Mouse (Mus musculus) retina, postnatal 1 day (tissue): Measurements from ENCODE around the gene Rai1.

ENCODE experiments used
- DNase-seq: peaks from one replicate; pipeline ENCODE4 v3.0.0-alpha.2; 2012

The Rai1 gene

DNA sequence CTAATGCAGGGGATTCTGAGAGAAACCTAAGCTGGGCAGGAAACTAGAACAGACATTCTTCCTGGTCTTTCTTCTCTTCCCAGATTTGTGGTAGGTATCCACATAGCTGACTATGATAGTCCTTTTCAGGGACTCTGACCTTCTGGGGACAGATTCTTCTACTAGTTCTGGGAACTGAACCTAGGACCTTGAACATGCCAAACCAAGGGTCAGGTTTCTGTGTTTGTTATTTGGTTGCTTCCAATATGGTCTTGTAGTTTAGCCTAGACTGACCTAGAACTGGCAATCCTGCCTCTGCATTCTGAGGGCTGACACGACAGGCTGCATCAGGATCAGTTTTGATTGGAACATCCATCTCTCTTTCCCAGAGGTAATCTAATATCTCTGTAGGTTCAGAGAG is 27.2 kb downstream of the Rai1 start:
- DNase-seq, result no peak

DNA sequence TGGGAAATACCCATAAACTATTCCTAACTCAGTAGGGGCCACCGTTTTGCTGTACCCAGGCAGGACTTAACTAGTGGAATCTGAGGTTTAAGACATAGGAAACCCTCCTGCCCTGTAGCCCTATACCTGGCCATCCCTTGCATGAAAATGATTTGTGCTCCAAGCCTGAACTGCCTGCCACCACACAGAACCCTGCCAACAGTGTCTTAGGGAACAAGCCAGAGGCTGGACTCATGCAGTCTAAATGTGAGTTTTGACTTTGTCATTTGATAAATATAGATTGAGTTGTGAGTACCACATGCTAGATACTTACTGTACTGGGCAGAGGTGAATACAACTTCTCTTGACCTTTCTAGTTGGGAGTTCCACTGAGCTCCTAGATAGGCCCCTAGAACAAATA is 31.7 kb downstream of the Rai1 start:
- no peak for DNase-seq

DNA sequence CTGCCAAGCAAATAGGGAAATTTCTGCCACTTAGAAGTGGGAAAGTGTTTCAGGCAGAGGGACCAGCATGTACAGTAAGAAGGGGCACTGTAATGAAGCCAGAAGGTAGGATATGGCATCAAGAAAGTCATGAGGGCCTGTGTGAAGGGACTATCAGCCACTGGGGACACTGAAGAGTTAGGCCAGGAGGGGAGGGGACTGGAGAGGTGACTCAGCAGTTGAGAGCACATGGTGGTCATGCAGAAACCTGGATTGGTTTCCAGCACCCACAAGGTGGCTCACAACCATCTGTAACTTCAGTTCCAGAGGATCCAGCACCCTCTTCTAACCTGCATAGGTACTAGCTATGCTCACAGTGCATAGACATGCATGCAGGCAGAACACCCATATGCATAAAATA is 32.4 kb downstream of the Rai1 start:
- DNase-seq, result no peak

DNA sequence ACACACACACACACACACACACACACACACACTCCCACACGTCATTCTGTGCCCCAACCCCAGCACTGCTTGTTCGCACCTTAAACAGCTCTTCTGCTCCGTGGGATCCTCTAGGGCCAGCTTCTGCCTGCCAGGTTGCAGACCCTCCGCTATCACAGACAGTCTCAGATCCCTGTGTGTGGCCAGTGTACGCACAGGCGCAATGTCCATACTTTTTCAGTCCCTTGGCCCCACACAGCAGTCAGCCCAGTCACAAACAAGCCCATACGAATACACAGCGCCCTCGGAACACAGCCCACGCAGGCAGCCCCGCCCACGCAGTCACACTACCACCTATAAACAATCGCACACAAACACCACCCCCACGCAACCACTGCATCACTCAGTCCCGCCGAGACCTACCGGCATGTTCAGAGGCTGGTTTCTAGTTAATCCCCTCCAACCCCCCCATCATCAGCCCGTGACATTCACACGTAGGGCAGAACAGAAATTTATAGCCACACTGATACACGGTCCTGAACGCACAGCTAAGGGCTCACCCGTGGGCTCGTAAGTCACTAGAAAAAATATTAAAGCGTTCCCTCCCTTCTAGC is 34.4 kb downstream of the Rai1 start:
- DNase-seq, result no peak

DNA sequence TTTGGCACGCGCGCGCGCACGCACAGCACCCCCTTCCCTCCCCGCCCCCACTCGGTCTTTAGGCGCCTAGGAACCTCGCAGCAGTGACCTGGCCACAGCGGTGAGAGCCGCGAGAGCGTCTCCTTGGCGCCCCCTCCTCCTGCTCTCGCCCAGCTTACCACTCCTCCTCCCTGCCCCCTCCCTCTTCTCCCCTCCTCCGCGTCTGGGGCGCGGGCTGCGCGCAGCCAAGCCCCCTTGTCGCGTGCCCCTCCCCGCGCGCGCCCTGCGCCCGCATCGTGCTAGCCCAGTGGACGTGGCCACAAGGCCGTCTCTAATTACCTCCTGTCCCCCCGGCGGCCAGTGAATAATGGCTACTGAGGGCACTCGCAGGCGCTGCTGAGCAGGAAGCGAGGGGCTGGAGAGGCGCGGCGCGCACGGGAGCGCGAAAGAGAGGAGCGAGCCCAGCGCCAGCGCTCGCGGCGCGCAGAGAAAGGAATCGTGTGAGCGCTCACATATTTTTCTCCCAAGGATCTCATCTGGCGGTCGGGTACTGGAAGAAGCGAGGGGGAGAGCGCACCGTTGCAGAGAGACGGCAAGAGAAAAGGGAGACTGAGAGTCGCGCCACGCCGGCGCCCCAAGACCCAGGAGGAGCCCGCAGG is 35.0 kb downstream of the Rai1 start:
- DNase-seq, result peak; percentile 94

DNA sequence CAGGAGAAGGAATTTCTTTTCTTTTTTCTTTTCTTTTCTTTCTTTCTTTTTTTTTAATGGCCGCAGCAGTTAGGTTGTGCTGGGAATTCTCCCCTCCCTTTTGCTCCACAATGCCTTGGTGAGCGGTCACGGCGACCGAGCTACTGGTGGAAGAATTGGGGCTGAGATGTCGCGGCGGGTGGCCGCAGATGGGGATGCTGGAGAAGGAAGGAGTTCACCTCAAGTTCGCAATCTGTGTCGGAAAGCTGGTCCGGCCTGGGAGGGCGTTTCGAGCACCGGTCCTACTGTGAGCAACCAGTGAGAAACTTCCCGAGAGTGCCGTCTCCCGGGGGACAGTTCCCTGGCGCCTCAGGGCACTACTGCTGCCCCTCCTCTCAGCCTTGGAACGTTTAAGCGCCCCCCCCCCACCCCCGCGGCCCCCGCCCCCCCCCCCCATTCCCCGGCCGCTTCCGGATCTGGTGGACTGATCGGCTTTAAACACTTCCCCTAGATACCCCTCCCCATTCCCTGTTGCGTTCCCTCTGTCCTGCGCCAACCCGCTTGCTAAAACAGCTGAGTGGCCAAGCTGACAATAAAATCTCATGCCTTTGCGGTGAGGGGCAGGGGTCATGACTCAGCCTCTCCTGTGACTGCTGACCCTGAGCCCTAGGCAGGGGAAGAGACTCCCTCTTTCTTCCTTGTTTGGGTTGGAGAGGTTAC is 35.9 kb downstream of the Rai1 start:
- DNase-seq, result peak; percentile 53

DNA sequence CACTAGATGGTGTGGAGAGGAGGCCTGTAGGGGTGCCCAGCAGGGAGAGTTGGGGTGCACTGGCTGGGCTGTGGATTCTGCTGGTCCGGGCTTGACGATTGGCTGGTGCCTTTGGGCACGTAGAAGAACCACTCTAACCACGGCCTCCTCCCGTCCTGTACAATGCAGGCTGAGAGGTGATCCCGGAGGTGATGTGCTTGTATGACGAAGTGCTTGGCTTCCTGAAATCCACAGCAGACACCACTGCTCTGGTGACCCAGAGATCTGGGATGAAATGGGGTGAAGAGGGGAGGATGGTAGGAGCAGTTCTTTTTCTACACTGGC is 36.4 kb downstream of the Rai1 start:
- DNase-seq, result no peak

DNA sequence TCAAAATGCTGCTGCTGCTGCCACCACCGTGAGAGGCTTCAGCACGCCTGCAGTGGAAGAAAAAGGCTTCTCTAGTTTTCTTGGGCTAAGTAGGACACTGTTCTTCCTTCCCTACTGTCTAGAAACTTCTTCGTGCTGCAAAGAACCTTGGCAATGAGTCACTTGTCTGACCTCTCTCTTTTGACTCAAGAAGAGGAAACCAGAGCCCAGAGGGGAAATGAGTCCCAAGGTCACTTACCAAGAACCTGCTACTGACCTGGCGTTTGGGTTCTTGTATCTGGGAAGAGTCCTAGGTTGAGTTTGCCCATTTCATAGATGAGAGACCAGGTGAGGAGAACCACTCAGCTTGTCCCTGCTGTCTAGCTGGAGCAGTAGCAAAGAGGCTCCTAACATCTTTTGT is 38.3 kb downstream of the Rai1 start:
- no peak for DNase-seq

DNA sequence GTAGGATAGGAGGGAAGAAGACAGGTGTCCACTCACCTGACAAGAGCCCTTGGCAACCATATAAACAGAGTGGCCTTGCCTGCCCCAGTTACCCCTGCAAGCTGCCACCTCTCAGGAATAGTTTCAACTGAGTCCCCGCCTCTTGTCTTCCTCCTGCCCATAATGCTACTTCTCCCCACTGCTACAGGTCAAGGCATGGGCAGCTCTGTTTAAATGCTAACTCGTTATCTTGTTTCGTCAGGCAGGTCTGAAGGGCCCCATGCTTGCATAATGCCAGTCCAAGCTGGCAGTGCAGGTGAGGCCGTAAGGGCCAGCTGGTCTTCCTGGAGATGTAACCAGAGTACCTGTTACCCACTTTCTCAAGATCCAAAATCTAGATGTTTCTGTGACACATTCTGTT is 41.4 kb downstream of the Rai1 start:
- DNase-seq, result no peak

DNA sequence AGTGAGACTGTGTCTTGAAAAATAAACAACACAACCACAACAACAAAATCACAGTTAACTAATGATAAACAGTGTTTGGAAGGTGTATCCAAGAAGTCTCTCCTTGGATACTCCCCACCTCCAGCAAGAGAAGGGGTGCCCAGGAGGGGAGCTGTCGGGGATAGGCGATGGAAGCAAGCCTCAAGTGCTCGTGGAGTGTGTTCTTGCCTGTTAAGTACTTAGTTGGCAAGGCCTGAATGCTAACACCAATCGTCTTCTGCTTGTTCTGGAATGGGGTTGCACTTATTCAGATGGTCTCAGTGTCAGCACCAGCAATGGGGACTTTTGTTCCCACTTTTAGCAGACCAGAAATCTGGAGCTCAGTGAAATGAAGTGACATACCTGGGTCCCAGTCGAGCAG is 43.8 kb downstream of the Rai1 start:
- no peak for DNase-seq

DNA sequence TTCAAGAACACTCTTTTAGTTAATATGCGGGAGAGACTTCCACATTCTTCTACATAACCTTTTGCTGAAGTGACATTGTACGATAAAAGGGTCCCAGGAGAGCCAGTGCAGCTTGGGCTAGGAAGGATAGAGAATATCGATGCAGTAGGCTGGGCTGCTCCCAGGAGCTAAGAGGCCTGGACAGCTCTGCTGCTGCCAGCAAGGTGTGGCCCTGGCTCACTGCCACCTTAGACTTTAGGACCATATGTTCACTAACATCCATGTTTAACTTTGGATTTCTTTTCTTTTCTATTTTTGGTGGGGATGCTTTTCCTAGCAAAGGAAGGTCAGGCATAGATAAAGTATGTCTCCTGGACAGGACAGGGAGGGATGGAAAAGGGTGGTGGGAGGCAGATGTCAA is 44.3 kb downstream of the Rai1 start:
- DNase-seq, result no peak

DNA sequence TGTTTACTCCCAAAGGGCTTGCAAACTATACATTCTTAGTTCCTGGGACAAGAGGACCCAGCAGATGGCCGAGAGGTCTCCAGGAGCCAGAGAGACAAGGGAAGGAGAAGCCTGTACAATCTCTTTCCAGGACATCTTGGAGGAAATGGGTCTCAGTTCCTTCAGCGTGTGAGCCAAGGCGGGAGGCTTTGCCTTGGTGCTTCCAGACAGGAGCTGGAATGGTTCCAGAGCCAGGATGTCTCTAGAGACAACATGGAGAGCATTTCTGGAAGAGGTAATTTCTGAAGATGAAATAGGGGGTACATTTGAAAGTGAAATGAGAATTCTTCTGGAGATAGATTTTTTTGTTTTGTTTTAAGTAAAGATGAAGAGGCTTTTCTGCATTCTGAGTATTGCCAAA is 45.9 kb downstream of the Rai1 start:
- DNase-seq, result no peak

DNA sequence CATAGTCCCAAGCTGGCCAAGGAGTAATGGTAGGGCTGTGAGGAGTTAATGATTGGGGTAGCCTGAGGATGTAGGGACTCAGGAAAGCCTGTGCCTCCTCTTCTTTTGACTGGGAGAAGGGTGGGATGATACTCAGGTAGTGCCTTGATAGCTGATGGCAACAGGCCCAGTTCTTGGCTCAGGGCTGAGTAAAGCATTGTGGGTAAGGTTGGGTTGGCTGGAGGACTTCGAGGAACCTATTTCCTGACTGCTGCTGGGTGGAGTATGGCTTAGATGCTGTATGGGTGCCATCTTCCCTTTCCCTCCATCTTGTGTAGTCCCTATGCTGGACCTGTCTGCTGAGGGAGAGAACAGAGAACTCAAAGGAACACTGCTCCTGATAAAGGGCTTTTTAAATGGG is 47.5 kb downstream of the Rai1 start:
- DNase-seq, result no peak

DNA sequence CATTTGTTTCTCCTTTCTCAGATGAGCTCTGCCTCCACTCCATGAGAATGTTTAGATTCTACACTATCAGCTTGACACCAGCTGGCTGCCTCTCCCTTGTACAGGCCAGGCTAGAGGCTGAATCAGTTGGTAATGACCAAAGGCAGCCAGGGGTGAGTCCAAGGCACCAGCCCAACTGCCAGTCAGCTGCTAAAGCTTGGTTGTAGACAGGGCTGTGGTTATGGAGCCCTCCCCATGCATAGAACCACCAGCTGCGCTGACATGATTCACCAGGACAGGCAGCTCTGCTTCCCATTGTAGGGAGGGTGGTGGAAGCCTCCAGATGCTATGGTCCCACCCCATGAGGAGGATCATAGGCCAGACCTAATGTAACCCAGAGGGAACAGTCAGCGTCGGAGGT is 49.1 kb downstream of the Rai1 start:
- peak; percentile 43 for DNase-seq

DNA sequence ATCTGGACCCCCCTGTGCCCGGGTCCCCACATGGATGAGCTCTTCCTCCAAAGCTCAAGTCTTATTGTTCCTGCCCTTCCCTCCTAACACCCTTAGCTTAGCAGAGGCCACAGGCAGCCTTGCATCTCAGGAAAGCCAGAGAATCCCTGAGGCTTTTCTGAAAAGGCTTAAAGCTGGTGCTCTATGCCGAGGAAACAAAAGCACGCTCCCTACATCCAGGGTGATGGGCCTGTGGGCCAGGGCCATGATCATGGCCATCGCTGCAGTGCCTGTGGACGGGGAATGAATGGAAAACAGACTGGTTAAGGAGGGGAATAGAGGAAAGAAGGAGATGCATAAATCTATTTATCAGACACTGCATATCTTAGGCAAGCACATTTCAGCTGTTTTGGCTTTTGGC is 50.9 kb downstream of the Rai1 start:
- DNase-seq, result no peak

DNA sequence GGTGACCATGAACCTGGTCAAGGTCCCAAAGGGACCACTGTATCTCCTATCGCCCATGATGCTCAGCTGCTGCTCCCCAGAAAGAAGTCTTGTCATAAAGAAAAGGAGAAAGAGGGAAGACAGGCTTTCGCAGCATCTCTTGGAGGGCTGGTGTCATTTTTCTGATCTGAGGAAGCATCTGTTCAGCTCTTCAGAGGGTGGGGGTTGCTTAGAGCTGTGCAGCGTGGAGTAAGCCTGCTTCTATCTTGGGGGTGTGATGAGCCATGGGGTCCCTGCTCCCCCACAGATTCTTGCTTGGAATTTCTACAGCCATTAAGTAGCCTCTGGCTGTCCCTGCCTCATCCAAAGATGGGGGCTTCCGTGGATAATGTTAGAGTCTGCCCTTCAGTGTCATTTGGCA is 53.5 kb downstream of the Rai1 start:
- no peak for DNase-seq

DNA sequence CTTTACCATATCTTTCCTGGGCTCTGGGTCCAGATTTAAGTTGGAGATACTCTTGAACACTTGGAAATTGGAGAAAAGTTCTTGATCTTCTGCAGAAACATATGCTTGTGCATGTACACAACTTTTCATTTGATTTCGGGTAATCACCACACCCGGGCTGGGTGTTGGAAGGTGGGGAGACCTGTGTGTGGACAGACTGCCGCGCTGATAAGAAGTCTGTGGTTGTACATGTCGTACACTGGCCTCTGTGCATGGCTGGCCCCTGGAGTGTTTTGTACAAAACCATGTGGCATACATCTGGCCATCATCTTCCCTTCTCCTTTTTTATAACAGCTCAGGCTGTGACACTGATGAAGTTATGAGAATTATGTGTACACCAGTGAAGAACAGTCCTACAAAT is 55.1 kb downstream of the Rai1 start:
- no peak for DNase-seq

DNA sequence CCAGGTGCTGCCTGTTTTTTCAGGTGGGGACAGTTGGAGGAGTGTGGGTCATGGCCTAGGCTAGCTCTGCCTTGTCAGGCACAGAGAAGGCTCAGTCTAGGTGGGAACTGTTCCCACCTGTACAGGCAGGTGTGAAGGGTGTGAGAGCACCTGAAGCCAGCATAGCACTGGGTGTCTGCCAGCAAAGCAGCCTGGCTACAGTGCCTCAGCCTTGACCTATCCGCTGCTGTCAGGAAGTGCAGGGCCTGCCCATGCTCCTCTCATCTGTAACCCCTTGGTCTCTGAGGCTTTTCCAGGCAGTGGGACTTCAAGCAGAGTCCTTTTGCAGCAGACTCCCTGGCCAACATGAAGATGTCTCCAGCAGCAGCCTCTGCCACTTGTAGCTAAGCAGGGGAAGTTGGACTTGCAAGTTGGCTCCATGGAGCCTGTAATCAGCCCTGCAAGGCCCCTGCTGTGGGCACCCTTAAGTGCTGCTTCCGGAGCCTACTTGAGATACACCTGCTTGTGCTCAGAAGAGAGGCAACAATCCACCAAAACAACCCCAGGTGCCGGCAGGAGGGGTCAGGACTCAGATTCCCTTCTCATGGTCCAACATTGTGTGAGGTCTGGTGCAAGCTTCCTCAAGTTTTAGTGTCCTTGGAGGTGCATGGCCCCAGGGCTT is 55.8 kb downstream of the Rai1 start:
- DNase-seq, result no peak

DNA sequence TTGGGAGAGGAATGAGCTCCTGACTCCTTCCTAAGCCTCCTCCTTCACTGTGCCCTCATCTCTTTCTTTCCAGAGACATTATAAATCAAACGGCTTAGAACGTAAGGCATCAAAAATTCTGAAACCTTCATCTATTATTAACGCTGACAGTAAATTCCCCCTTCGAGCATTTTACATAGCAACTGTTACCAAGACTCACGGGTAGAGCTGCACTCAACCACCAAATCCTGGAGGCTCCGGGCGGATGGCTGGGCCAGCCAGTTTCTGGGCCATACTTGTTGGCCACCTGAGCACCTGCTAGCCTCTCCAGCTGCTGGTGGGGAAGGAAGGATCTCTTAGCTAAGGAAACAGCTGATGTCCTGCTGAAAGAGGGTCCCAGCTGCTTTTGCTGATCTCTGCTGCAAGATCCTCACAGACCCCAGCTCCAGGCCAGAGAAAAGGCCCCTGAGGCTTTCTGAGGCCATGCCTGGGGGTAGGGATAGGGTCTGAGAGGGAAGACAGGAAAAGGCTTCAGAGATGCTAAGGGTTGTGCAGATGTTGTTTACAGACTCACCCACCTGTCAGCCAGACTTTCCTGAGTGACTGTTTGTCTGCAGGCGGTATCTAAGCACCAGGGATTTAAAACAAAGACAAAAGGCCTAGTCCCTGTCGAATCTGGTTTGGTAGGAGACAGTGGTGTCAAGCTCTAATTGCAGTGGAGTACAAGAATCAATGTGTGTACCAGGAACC is 56.5 kb downstream of the Rai1 start:
- peak; percentile 43 for DNase-seq

DNA sequence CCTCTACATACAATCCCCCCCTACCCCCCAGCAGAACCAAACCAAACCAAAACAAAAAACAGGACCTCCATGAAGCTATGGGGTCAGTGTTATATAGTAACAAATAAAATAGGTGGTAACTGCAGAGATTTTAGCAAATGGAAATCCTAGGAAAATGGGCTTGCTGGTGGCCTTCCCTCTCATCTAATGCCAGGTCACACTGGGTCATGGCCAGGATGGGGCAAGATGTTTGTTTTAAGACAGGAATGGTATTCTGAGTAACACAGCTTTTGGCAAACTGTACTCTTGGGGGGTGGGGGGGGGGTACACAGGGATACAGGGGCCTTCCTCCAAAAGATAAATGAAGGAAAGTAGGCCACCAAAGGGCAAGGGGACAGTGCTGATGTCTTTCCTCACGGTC is 57.7 kb downstream of the Rai1 start:
- DNase-seq, result no peak

DNA sequence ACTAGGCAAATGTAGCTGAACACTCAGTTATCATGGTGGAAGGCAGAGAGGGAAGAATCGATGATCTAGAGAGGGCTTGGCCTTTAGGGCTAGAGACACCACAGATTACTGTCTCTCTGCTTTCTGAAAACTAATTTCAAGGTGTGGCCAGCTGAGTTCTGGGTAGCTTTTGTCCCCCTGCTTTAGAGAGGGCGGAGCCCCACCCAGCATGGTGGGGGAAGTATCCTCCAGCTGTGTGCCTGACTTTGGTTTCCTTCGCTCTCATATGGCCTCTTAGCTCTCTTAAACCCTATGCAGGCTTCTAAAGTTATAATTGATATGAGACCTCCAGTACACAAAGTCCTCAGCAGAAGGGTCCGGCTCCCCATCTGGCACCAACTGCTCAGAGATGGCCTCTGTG is 58.5 kb downstream of the Rai1 start:
- DNase-seq, result no peak

DNA sequence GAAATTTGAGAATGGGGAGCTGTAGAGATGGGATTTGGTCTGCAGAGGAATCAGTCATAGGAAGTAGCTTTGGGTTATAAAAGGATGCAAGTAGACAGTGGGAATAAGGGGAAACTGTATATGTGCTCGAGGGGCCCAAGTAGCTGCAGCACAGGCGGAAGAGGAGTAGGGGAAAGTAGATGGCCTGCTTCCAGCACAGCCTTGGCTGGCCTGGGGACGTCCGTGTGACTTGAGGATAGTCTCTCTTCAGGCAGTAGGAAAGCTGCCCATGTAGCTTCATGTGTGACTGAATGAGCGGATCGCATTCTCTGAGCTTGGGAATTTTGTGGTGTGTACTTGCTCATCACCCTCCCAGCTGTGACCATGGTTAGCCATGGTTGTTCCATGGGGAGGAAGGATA is 59.6 kb downstream of the Rai1 start:
- no peak for DNase-seq

DNA sequence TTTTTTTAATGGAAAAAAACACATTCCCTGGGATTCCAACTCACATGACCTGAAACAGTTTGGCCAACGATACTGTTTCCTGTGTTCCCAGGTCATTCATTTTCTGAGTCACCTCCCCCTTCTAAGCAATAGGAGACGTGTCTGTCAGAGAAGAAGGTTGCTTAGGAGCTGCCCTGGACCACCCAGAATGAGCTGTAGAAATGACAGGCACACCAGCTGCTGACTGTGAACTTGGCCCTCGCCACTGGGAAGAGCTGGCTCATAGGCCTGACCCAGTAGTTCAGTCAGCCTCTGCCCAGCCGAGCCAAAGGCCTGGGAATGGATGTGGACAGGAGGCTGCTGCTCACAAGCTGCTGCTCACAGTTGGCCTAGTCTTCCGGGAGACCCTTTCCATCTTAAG is 60.3 kb downstream of the Rai1 start:
- peak; percentile 71 for DNase-seq

DNA sequence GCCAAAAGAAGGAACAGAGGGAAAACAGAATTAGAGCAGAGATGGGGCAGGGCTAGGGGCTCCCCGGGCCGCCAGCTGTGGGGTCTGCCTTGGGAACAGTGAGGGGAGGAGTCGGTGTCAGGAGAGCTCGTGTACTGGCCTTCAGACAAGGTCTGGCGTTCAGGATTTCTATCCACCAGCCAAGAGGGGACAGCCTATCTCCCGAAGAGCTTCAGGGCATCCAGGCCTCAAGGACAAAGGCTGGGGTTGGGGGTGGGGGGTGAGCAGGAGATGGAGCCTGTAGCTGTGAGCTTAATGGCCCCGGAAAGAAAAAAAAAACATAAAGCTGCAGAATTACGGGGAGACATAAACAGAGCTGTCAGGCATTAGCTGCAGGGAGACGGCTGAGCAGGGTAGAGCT is 64.0 kb downstream of the Rai1 start:
- peak; percentile 55 for DNase-seq
